14 mouse cellular contexts compared by ENCODE assay signal in the genomic region with DNA sequence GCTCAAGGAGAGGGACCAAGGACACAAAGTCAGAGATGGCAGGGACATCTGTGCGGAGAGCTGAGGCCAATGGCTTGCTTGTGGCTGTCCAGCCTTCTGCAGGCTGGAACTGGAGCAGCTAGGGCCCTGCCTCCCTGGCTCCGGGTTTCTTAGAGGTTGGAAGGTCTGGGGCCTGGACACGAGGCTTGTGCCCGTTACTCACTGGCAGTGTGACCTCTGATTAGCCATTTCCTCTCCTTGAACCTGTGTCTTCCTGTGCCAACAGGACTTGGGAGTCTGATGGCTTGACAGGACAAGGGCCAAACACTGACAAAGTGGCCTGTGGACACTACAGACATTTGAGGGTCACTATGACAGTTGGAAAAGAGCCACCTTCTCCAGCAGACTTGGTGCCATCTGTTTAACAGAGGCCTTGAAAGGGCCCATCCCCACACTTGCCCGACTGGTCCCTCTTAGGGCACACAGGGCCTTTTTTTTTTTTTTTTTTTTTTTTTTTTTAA.
"Had no signal": no experiment of that assay in that cellular context is flagged by ENCODE, and none has a peak within 500 bp of the region (broad histone marks: within the 10 kb centered on the region; RNA-seq: fewer than 3 reads in every experiment).

No protein-coding gene starts in this region.

- H3K27me3 ChIP-seq: midbrain, embryonic 15.5 days had no signal

- H3K27ac ChIP-seq: liver, embryonic 13.5 days; macrophage; midbrain, embryonic 12.5 days; midbrain, embryonic 15.5 days; neural tube, embryonic 13.5 days; stomach, postnatal 0 days had no signal

- DNase-seq: kidney, adult 9 months; kidney, postnatal 14 days; kidney, postnatal 4 days; liver, embryonic 13.5 days; lung, adult 2 months; retina, postnatal 1 day; right cerebral cortex, postnatal 25 days; thymus, adult 2 months; thymus, postnatal 25 days had no signal

- H3K36me3 ChIP-seq: liver, embryonic 13.5 days; midbrain, embryonic 12.5 days; midbrain, embryonic 15.5 days; neural tube, embryonic 13.5 days had no signal

- H3K4me2 ChIP-seq: liver, embryonic 13.5 days; midbrain, embryonic 12.5 days; midbrain, embryonic 15.5 days; neural tube, embryonic 13.5 days had no signal

- H3K4me3 ChIP-seq: liver, embryonic 13.5 days; midbrain, embryonic 12.5 days; midbrain, embryonic 15.5 days; neural tube, embryonic 13.5 days had no signal
